Mouse (Mus musculus): Measurements from ENCODE around the gene Arl4c. TPM values are rescaled to one million over a fixed set of nuclear protein-coding genes. Genes with fewer than 3 reads are reported as not detected.

Arl4c gene
- polyA plus RNA-seq, 1 experiment from 2014 or later: 12.7 TPM

- 76% methylated on average over 4 of the region's 4 CpGs for WGBS
- ATAC-seq (ENCODE audit: insufficient read depth) (no peak), DNase-seq (no peak)
- Histone ChIP-seq H3K9ac (no peak overlapping the region), H3K4me1 (ENCODE audit: insufficient read depth) (0 out of 2 replicates have a peak, but pooled peaks cover 3% of the 10 kb centered on the region), H3K9me3 (ENCODE audit: low read depth, low read length) (no peaks in the 10 kb centered on the region), H3K27ac (ENCODE audit: low read depth) (no peak overlapping the region), H3K4me3 (ENCODE audit: low read depth, low read length) (no peak overlapping the region), H3K4me2 (no peak overlapping the region), H3K36me3 (ENCODE audit: insufficient read depth) (peaks cover 7% of the 10 kb centered on the region; the same call in 1 of the 2 replicates), H3K27me3 (ENCODE audit: insufficient read depth, low read length) (no peaks in the 10 kb centered on the region)
- no peak for TF ChIP-seq CTCF (IDR thresholded peaks at IDR 0.05; ENCODE audit: low read depth)
These were observed 5.6 kb downstream of the Arl4c start for GRCm38 (mm10) chr1:88696408-88696807.

- no peaks in the 10 kb centered on the region for H3K9me3 ChIP-seq (ENCODE audit: low read depth, low read length)
- ATAC-seq (ENCODE audit: insufficient read depth) (no peak), DNase-seq (no peak)
- no peaks in the 10 kb centered on the region for H3K27me3 ChIP-seq (ENCODE audit: insufficient read depth, low read length)
- no peak for TF ChIP-seq CTCF (IDR thresholded peaks at IDR 0.05; ENCODE audit: low read depth)
- peaks cover 7% of the 10 kb centered on the region; the same call in 1 of the 2 replicates for H3K36me3 ChIP-seq (ENCODE audit: insufficient read depth)
- WGBS: 87% methylated on average over 10 of the region's 10 CpGs
- H3K4me1 ChIP-seq (ENCODE audit: insufficient read depth): 0 out of 2 replicates have a peak, but pooled peaks cover 3% of the 10 kb centered on the region
- H3K4me3 ChIP-seq (ENCODE audit: low read depth, low read length): no peak overlapping the region
- no peak overlapping the region for H3K9ac ChIP-seq
- H3K4me2 ChIP-seq: no peak overlapping the region
- H3K27ac ChIP-seq (ENCODE audit: low read depth): no peak overlapping the region
These were observed 7.7 kb downstream of the Arl4c start for GRCm38 (mm10) chr1:88694353-88694752.

DNA sequence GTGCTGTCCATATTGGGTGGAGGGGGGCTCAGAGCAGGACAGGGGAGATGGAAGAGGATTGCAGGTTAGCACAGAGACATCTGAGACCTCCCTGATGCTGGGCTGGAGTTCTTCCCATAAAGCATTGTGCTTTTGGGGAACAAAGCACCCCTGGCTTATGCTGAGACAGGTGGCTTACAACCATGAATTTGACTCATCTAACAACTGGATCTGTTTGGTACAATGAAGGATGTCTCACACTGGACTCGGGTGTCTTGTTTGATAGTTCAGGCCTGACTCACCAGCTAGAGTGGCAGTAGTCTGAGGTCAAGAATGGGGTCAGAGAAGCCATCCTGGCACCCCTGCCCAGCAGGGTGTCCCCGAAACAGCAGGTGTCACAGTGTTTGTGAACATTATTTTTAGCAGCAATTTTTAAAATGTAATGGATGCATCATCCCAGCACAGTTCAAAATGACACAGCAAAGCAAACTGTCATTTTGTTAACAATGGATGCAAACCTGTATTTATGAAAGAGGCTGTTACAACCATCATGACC is 9.7 kb downstream of the Arl4c start:
- no peak overlapping the region for H3K9ac ChIP-seq
- H3K36me3 ChIP-seq (ENCODE audit: insufficient read depth): no peaks in the 10 kb centered on the region

DNA sequence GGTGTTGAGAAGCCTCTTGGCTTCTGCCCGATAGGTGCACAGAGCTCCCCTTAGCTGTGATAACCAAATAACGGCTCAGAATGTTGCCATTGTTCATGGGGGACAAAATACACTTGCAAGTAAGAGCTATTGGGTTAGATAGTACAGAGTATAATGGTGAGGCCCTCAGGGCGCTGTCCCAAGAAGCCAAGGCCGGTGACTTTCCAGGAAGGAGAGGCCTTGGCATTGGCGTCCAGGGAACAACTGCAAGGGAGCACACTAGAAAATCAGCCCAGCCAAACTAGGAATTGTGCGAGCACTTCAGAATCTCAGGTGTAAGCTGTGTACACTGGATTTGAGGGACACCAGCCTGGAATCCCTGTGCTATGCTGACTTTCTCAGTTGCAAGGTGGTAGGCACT is 11.4 kb downstream of the Arl4c start:
- 85% methylated on average over 6 of the region's 6 CpGs for WGBS
- no peak overlapping the region for H3K9ac ChIP-seq
- no peak for TF ChIP-seq CTCF (IDR thresholded peaks at IDR 0.05; ENCODE audit: low read depth)
- H3K9me3 ChIP-seq (ENCODE audit: low read depth, low read length): no peaks in the 10 kb centered on the region
- H3K36me3 ChIP-seq (ENCODE audit: insufficient read depth): no peaks in the 10 kb centered on the region
- DNase-seq: no peak
- H3K27me3 ChIP-seq (ENCODE audit: insufficient read depth, low read length): no peaks in the 10 kb centered on the region
- no peak for ATAC-seq (ENCODE audit: insufficient read depth)
- no peak overlapping the region for H3K27ac ChIP-seq (ENCODE audit: low read depth)
- H3K4me1 ChIP-seq (ENCODE audit: insufficient read depth): no peaks in the 10 kb centered on the region
- no peak overlapping the region for H3K4me3 ChIP-seq (ENCODE audit: low read depth, low read length)
- H3K4me2 ChIP-seq: no peak overlapping the region

More for the DNA sequence above, 9.7 kb downstream of the Arl4c start:
- Histone ChIP-seq H3K27ac (ENCODE audit: low read depth) (no peak overlapping the region), H3K27me3 (ENCODE audit: insufficient read depth, low read length) (no peaks in the 10 kb centered on the region), H3K9me3 (ENCODE audit: low read depth, low read length) (no peaks in the 10 kb centered on the region), H3K4me1 (ENCODE audit: insufficient read depth) (no peaks in the 10 kb centered on the region), H3K4me2 (no peak overlapping the region), H3K4me3 (ENCODE audit: low read depth, low read length) (no peak overlapping the region)
- DNase-seq: no peak
- 61% methylated on average over 2 of the region's 2 CpGs for WGBS
- TF ChIP-seq CTCF (IDR thresholded peaks at IDR 0.05; ENCODE audit: low read depth): no peak
- no peak for ATAC-seq (ENCODE audit: insufficient read depth)

- no peak overlapping the region for H3K4me3 ChIP-seq (ENCODE audit: low read depth, low read length)
- WGBS: 74% methylated on average over 1 of the region's 1 CpGs
- no peak for ATAC-seq (ENCODE audit: insufficient read depth)
- no peaks in the 10 kb centered on the region for H3K27me3 ChIP-seq (ENCODE audit: insufficient read depth, low read length)
- DNase-seq: no peak
- no peak overlapping the region for H3K4me2 ChIP-seq
- no peaks in the 10 kb centered on the region for H3K4me1 ChIP-seq (ENCODE audit: insufficient read depth)
- no peak overlapping the region for H3K9ac ChIP-seq
- no peak for TF ChIP-seq CTCF (IDR thresholded peaks at IDR 0.05; ENCODE audit: low read depth)
- H3K36me3 ChIP-seq (ENCODE audit: insufficient read depth): no peaks in the 10 kb centered on the region
- no peaks in the 10 kb centered on the region for H3K9me3 ChIP-seq (ENCODE audit: low read depth, low read length)
- no peak overlapping the region for H3K27ac ChIP-seq (ENCODE audit: low read depth)
These were observed 17.3 kb downstream of the Arl4c start for GRCm38 (mm10) chr1:88684765-88685164.

GRCm38 (mm10) chr1:88681596-88681995 is 20.4 kb downstream of the Arl4c start:
- no peak for TF ChIP-seq CTCF (IDR thresholded peaks at IDR 0.05; ENCODE audit: low read depth)
- no peak overlapping the region for H3K27ac ChIP-seq (ENCODE audit: low read depth)
- no peaks in the 10 kb centered on the region for H3K9me3 ChIP-seq (ENCODE audit: low read depth, low read length)
- ATAC-seq (ENCODE audit: insufficient read depth): no peak
- H3K27me3 ChIP-seq (ENCODE audit: insufficient read depth, low read length): no peaks in the 10 kb centered on the region
- H3K36me3 ChIP-seq (ENCODE audit: insufficient read depth): no peaks in the 10 kb centered on the region
- no peak overlapping the region for H3K9ac ChIP-seq
- no peak overlapping the region for H3K4me2 ChIP-seq
- no peak overlapping the region for H3K4me3 ChIP-seq (ENCODE audit: low read depth, low read length)
- no peak for DNase-seq
- 92% methylated on average over 4 of the region's 4 CpGs for WGBS
- H3K4me1 ChIP-seq (ENCODE audit: insufficient read depth): no peaks in the 10 kb centered on the region

- H3K4me2 ChIP-seq: no peak overlapping the region
- 11% methylated on average over 3 of the region's 3 CpGs for WGBS
- no peak for TF ChIP-seq CTCF (IDR thresholded peaks at IDR 0.05; ENCODE audit: low read depth)
- H3K36me3 ChIP-seq (ENCODE audit: insufficient read depth): no peaks in the 10 kb centered on the region
- DNase-seq (no peak), ATAC-seq (ENCODE audit: insufficient read depth) (no peak)
- no peak overlapping the region for H3K4me3 ChIP-seq (ENCODE audit: low read depth, low read length)
- no peak overlapping the region for H3K9ac ChIP-seq
- no peaks in the 10 kb centered on the region for H3K27me3 ChIP-seq (ENCODE audit: insufficient read depth, low read length)
- H3K4me1 ChIP-seq (ENCODE audit: insufficient read depth): no peaks in the 10 kb centered on the region
- no peaks in the 10 kb centered on the region for H3K9me3 ChIP-seq (ENCODE audit: low read depth, low read length)
- no peak overlapping the region for H3K27ac ChIP-seq (ENCODE audit: low read depth)
These were observed 21.2 kb downstream of the Arl4c start for GRCm38 (mm10) chr1:88680804-88681203.

All from lung, embryonic 14.5 days (tissue).